Mouse (Mus musculus): ENCODE results near the gene Nploc4. TPM values are rescaled to one million over a fixed set of nuclear protein-coding genes. Genes with fewer than 3 reads are reported as not detected.

Nploc4 gene
- polyA plus RNA-seq, 1 experiment: 62.7 TPM

- H3K4me1 ChIP-seq (ENCODE audit: control insufficient read depth, insufficient read depth, low read length): peaks cover 2% of the 10 kb centered on the region; the same call in 1 of the 2 replicates
- no peak overlapping the region for H3K27ac ChIP-seq (ENCODE audit: insufficient read depth, low read length)
- TF ChIP-seq POLR2A (IDR thresholded peaks at IDR 0.05; ENCODE audit: extremely low read depth, insufficient read depth, low read length): no peak
- no peak for TF ChIP-seq CTCF (IDR thresholded peaks at IDR 0.05; ENCODE audit: extremely low read depth, insufficient read depth, low read length)
- no peak overlapping the region for H3K4me3 ChIP-seq (ENCODE audit: insufficient read depth, low read length)
Measured at GRCm38 (mm10) chr11:120382509-120382908, 55.0 kb downstream of the Nploc4 start.

- H3K4me3 ChIP-seq (ENCODE audit: insufficient read depth, low read length): no peak overlapping the region
- TF ChIP-seq CTCF (IDR thresholded peaks at IDR 0.05; ENCODE audit: extremely low read depth, insufficient read depth, low read length): no peak
- TF ChIP-seq POLR2A (IDR thresholded peaks at IDR 0.05; ENCODE audit: extremely low read depth, insufficient read depth, low read length): no peak
- H3K27ac ChIP-seq (ENCODE audit: insufficient read depth, low read length): no peak overlapping the region
- peaks cover 2% of the 10 kb centered on the region; the same call in 1 of the 2 replicates for H3K4me1 ChIP-seq (ENCODE audit: control insufficient read depth, insufficient read depth, low read length)
Measured at GRCm38 (mm10) chr11:120381157-120381556, 56.4 kb downstream of the Nploc4 start.

DNA sequence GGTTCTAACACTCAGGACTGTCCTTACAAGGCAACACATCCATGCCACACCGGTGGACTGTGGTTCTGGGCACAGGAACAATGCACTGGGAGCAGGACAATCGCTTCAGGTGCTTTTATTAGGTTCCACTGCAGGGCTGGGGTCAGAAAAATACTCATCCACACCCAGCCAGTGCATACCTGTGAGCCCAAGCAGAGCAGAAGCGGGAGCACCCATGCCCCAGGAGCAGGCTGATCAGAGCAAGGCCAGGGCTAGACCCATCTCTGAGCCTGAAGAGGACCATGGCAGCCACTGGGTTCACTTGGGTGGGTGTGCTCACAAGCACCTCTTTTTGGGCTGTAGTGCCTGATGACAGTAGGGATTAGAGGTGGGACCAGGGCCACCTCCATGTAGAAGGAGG is 57.2 kb downstream of the Nploc4 start:
- TF ChIP-seq POLR2A (IDR thresholded peaks at IDR 0.05; ENCODE audit: extremely low read depth, insufficient read depth, low read length) (no peak), CTCF (IDR thresholded peaks at IDR 0.05; ENCODE audit: extremely low read depth, insufficient read depth, low read length) (no peak)
- Histone ChIP-seq H3K4me3 (ENCODE audit: insufficient read depth, low read length) (no peak overlapping the region), H3K27ac (ENCODE audit: insufficient read depth, low read length) (no peak overlapping the region), H3K4me1 (ENCODE audit: control insufficient read depth, insufficient read depth, low read length) (peaks cover 2% of the 10 kb centered on the region; the same call in 1 of the 2 replicates)

DNA sequence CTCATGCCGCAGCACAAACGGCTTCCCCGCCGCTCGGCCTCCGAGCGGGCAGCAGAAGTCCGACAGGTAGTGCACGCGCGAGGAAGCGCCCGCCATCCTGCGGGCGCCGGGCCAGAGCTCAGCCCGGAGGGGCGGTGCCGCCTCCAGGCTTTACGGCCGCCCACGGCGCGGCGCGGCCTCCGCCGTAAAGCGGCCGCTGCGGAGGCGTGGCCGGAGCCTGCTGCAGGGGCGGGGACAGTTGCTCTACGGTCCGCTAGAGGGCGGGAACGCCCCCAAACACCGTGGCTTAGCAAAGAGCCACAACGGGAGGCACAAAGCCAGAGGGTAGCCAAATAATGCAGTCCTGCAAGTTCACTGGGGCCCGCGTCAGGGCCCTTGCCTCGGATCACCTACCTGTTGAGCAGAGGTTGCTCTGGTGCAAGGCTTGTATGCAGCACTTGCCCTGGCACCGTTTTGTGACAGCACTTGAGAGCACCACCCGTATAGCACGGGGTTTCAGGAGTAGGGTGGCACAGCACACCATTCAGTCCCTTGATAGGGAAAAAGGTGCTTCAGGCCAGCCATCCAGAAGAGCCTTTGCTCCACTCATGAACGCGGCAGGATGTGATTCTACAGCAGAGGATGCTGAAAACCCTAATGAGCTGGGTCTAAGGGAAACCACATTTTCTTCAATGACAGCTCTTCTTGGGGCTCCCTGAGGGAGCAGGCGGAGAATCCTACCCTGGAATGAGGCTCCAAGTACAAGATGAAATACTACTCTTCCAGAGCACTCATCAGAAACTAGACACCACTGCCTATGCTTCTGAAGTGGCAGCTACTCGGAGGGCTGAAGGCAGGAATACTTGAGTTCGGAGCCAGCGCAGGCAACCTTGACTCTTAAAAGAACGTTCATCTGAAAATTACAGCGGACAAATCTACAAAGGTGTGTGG is 58.6 kb downstream of the Nploc4 start, which contains the start of gene Faap100:
TSS of gene Faap100 (minus strand) at position 154 of the 930 bp plus-strand sequence.
- peaks cover 2% of the 10 kb centered on the region; the same call in 1 of the 2 replicates for H3K4me1 ChIP-seq (ENCODE audit: control insufficient read depth, insufficient read depth, low read length)
- H3K4me3 ChIP-seq (ENCODE audit: insufficient read depth, low read length): peak within 1 kb of the TSS; percentile 60
- TF ChIP-seq CTCF (IDR thresholded peaks at IDR 0.05; ENCODE audit: extremely low read depth, insufficient read depth, low read length) (peak; percentile 40), POLR2A (IDR thresholded peaks at IDR 0.05; ENCODE audit: extremely low read depth, insufficient read depth, low read length) (peak; percentile 4; the same call in 1 of the 2 replicates)
- H3K27ac ChIP-seq (ENCODE audit: insufficient read depth, low read length): no peak within 1 kb of the TSS

GRCm38 (mm10) chr11:120378031-120378610 is 59.4 kb downstream of the Nploc4 start:
- H3K27ac ChIP-seq (ENCODE audit: insufficient read depth, low read length): no peak overlapping the region
- no peak for TF ChIP-seq POLR2A (IDR thresholded peaks at IDR 0.05; ENCODE audit: extremely low read depth, insufficient read depth, low read length)
- TF ChIP-seq CTCF (IDR thresholded peaks at IDR 0.05; ENCODE audit: extremely low read depth, insufficient read depth, low read length): no peak
- H3K4me3 ChIP-seq (ENCODE audit: insufficient read depth, low read length): peak overlapping the region; percentile 60
- peaks cover 2% of the 10 kb centered on the region; the same call in 1 of the 2 replicates for H3K4me1 ChIP-seq (ENCODE audit: control insufficient read depth, insufficient read depth, low read length)

DNA sequence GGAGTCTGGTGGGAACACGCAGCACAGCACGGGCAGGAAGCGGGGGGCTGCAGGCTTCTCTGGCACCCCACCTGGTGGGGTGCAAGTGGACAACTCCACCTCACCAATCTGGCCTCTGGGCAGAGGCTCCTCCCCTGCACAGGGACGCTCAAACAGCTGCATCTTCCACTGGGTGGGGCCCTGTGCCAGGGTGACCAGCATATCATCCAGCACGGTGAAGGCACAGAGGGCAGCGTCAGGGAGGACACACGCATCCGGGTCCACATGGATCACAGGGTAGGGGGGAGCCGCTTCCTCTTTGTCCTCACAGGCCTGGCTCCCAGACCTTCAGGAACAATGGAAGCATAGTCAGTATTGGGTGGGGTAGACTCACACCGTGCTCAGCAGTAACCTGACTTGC is 60.2 kb downstream of the Nploc4 start:
- TF ChIP-seq POLR2A (IDR thresholded peaks at IDR 0.05; ENCODE audit: extremely low read depth, insufficient read depth, low read length) (no peak), CTCF (IDR thresholded peaks at IDR 0.05; ENCODE audit: extremely low read depth, insufficient read depth, low read length) (no peak)
- Histone ChIP-seq H3K4me3 (ENCODE audit: insufficient read depth, low read length) (peak overlapping the region; percentile 60; the same call in 1 of the 2 replicates), H3K4me1 (ENCODE audit: control insufficient read depth, insufficient read depth, low read length) (no peaks in the 10 kb centered on the region), H3K27ac (ENCODE audit: insufficient read depth, low read length) (no peak overlapping the region)

GRCm38 (mm10) chr11:120376302-120377160 is 61.0 kb downstream of the Nploc4 start:
- no peak overlapping the region for H3K27ac ChIP-seq (ENCODE audit: insufficient read depth, low read length)
- H3K4me1 ChIP-seq (ENCODE audit: control insufficient read depth, insufficient read depth, low read length): no peaks in the 10 kb centered on the region
- no peak overlapping the region for H3K4me3 ChIP-seq (ENCODE audit: insufficient read depth, low read length)
- no peak for TF ChIP-seq CTCF (IDR thresholded peaks at IDR 0.05; ENCODE audit: extremely low read depth, insufficient read depth, low read length)
- TF ChIP-seq POLR2A (IDR thresholded peaks at IDR 0.05; ENCODE audit: extremely low read depth, insufficient read depth, low read length): no peak

DNA sequence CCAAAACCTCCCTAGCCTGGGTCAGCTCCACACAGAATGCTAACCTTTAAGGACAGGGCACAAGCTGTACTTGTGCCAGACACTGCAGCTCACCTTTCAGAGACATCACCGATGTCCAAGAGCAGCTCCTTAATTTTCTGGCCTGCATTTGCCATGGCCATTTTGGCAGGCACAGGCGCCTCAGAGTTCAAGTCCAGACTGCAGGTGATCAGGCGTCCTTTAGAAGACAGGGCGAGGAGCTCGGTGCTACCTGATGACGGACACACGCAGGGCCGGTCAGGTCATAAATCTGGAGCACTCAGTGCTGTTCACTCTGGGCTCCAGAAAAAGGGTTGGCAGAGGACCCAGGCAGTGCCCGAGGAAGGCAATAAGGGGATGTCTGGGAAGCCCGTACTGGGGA is 62.2 kb downstream of the Nploc4 start:
- no peaks in the 10 kb centered on the region for H3K4me1 ChIP-seq (ENCODE audit: control insufficient read depth, insufficient read depth, low read length)
- no peak overlapping the region for H3K4me3 ChIP-seq (ENCODE audit: insufficient read depth, low read length)
- TF ChIP-seq POLR2A (IDR thresholded peaks at IDR 0.05; ENCODE audit: extremely low read depth, insufficient read depth, low read length): no peak
- no peak for TF ChIP-seq CTCF (IDR thresholded peaks at IDR 0.05; ENCODE audit: extremely low read depth, insufficient read depth, low read length)
- no peak overlapping the region for H3K27ac ChIP-seq (ENCODE audit: insufficient read depth, low read length)

All from cortical plate, adult 2 months (tissue).